Mouse (Mus musculus) gonadal fat pad, adult 2 months (tissue): Measurements from ENCODE around the gene Krt28. TPM values are rescaled to one million over a fixed set of nuclear protein-coding genes. Genes with fewer than 3 reads are reported as not detected.

Experiments used
- DNase-seq: peaks from one replicate; pipeline ENCODE4 v3.0.0-alpha.2; 2012; ENCODE audit warnings: low read depth
- polyA plus RNA-seq: library from polyadenylated mRNA; depleted of rRNA; stranded (reverse); fragments of >200 nt; gene quantifications from 2 replicates; pipeline ENCODE4 v1.2.3, GENCODE M21; 2012; rRNA removed

Krt28 gene
- polyA plus RNA-seq, 1 experiment = not detected

DNA sequence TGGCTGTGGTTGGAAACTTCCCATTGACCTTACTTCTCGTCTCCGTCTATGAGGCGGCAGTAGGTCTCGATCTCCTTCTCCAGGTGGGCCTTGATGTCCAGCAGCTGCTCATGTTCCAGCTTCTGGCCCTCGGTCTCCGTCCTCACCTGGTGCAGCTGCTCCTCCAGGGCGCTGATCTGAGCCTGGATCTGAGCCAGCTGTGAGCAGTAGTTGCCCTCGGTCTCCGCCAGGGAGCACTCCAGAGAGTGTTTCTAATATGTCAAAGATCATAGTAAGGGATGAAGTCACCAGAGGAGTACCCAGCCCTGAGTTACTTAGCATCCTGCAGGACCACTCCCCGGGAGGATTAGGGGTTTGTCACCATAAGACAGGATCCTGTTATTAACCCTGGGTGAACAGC, 7.9 kb downstream of the Krt28 start:
- DNase-seq = no peak

DNA sequence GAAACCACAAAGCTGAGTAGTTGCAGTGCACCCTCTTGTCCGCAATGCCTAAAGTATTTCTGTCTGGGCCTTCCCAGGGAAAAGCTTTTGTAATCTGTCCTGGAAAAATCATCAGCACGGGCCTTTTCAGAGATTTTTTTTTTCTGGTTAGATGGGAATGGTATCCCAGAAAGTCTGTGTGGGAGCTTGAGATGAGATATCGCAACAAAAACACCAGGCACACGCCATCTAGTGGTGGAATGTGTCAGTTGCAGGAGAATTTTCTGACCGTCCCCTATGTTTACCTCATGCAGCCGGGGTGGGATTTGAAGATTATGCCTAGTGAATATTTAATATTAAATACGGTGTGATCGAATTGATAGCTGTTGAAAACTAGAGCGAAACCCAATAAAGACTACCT, 10.3 kb downstream of the Krt28 start:
- no peak for DNase-seq

- no peak for DNase-seq
Observed at GRCm38 (mm10) chr11:99361423-99361822, 13.3 kb downstream of the Krt28 start.

DNA sequence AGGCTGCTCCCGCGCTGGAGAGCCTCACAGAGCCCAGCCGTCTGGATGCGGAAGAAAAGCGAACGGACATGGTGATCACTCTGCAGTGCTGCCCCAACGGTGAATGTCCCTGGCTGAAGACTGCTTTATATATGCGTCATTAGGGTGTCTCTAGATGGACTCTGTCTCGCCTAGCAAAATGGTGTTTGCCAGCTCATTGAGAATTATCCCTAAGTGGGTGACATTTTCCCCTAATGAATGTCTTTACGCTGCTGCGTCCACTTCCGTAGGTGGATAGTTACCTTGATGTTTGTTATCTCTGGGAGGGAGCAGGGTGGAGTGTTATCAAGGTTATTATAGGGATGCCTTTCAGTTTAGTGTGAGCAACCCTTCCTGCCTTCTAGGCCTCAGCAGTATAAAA, 23.7 kb downstream of the Krt28 start, which contains the start of gene Krt27:
TSS of gene Krt27 (minus strand) at position 101 of the 400 bp plus-strand sequence.
- no peak for DNase-seq

GRCm38 (mm10) chr11:99339299-99339847, 35.3 kb downstream of the Krt28 start:
- no peak for DNase-seq

DNA sequence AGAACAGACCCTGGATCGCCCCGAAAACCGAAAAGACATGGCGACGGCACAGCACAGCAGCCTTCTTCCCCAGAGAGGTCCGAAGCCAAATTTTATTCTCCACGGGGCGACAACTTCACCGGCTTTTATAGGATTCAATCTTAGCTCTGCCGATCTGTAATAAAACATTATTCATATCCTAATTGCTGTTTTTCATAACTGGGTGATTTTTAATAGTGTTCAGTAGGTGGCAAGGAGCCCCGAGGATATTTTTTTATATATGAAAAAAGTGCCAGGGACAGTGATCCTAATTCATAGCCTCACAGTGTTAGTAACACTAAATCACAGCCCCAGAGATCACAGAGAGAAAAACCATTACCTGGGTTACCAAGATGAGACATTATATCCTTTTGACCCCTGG, 36.8 kb downstream of the Krt28 start, which contains the start of gene Krt26:
TSS of gene Krt26 (minus strand) at position 101 of the 400 bp plus-strand sequence.
- no peak for DNase-seq

GRCm38 (mm10) chr11:99333426-99333825, 41.3 kb downstream of the Krt28 start:
- DNase-seq = no peak

DNA sequence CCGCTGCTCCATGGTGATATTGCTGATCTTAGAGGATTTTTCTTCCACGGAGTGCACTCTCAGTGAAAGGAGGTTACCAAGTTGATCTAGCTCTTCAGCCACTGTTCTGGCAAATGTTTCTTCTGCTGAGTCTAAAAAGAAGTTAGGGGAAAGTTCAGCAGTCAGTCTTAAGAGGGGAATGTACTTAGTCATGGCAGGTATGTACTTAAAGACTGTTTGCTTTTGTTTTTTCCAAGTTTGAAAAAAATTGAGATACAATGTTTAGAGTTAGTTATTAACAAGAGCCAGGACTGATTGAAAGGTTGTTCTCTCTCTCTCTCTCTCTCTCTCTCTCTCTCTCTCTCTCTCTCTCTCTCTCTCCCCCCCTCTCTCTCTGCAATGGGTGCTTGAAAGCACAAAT, 45.0 kb downstream of the Krt28 start:
- no peak for DNase-seq

DNA sequence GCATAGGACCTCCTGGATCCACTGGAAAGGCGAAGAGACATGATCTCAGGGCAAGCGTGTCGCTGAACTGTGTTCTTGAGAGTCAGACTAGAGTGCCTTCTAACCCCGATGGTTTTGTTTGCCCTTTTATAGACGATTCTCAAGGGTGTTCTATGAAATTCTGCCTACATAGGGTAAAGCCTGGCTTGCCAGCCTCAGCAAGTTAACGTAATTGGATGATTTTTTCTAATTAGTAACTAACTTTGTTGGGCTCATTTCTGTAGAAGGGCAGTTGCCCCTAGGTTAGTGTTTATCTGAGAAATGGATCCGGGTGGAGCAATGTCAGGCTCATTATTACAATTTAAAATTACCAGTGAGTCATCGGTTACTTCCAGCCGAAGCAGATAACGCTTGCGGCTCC, 51.9 kb downstream of the Krt28 start, which contains the start of gene Krt25:
TSS of gene Krt25 (minus strand) at position 101 of the 400 bp plus-strand sequence.
- DNase-seq = no peak

GRCm38 (mm10) chr11:99321094-99321493, 53.6 kb downstream of the Krt28 start:
- no peak for DNase-seq

- DNase-seq = no peak
Observed at GRCm38 (mm10) chr11:99319127-99319526, 55.6 kb downstream of the Krt28 start.

- no peak for DNase-seq
Observed at GRCm38 (mm10) chr11:99316543-99316942, 58.2 kb downstream of the Krt28 start.

Other genes with a start within 250 kb of the Krt28 start
- 0.61 and 1.7 TPM in 2 replicates for gene Ccr7, start 219.8 kb downstream of the Krt28 start, polyA plus RNA-seq
- 19.0 and 19.3 TPM in 2 replicates for gene Smarce1, start 143.9 kb downstream of the Krt28 start, polyA plus RNA-seq
- gene Krt222, start 130.8 kb downstream of the Krt28 start, polyA plus RNA-seq = 0.25 and 0.68 TPM in 2 replicates
- gene Krt24, start 89.6 kb downstream of the Krt28 start, polyA plus RNA-seq = not detected in 2 replicates
- gene Krt25, start 52.0 kb downstream of the Krt28 start, polyA plus RNA-seq = not detected in 2 replicates
- gene Krt26, start 36.9 kb downstream of the Krt28 start, polyA plus RNA-seq = not detected in 2 replicates
- gene Krt27, start 23.8 kb downstream of the Krt28 start, polyA plus RNA-seq = not detected in 2 replicates
- 0.93 and 1.2 TPM in 2 replicates for gene Krt10, start 14.5 kb upstream of the Krt28 start, polyA plus RNA-seq
- not detected in 2 replicates for gene Krt12, start 47.4 kb upstream of the Krt28 start, polyA plus RNA-seq
- 0.30 and 0.61 TPM in 2 replicates for gene Krt20, start 63.2 kb upstream of the Krt28 start, polyA plus RNA-seq
- gene Krt23, start 118.2 kb upstream of the Krt28 start, polyA plus RNA-seq = 20.2 and 32.9 TPM in 2 replicates
- gene Krt39, start 146.4 kb upstream of the Krt28 start, polyA plus RNA-seq = not detected in 2 replicates
- gene Krt40, start 168.3 kb upstream of the Krt28 start, polyA plus RNA-seq = not detected in 2 replicates
- 0.66 and 1.0 TPM in 2 replicates for gene Krtap3-3, start 176.0 kb upstream of the Krt28 start, polyA plus RNA-seq
- not detected in 2 replicates for gene Krtap3-2, start 181.9 kb upstream of the Krt28 start, polyA plus RNA-seq
- gene Gm11939, start 184.6 kb upstream of the Krt28 start, polyA plus RNA-seq = not detected in 2 replicates
- gene Krtap3-1, start 191.7 kb upstream of the Krt28 start, polyA plus RNA-seq = not detected in 2 replicates
- not detected in 2 replicates for gene Krtap1-5, start 206.1 kb upstream of the Krt28 start, polyA plus RNA-seq
- gene Krtap1-4, start 208.8 kb upstream of the Krt28 start, polyA plus RNA-seq = not detected in 2 replicates
- gene Krtap1-3, start 216.4 kb upstream of the Krt28 start, polyA plus RNA-seq = not detected in 2 replicates
- not detected in 2 replicates for gene Krtap9-3, start 223.2 kb upstream of the Krt28 start, polyA plus RNA-seq
- gene Gm11938, start 228.4 kb upstream of the Krt28 start, polyA plus RNA-seq = not detected in 2 replicates
- not detected in 2 replicates for gene Gm11937, start 235.3 kb upstream of the Krt28 start, polyA plus RNA-seq
- gene Krtap2-4, start 239.9 kb upstream of the Krt28 start, polyA plus RNA-seq = not detected in 2 replicates
- gene Gm11562, start 245.5 kb upstream of the Krt28 start, polyA plus RNA-seq = not detected in 2 replicates